Mouse (Mus musculus): ENCODE data around the gene Ice1. TPM values are rescaled to one million over a fixed set of nuclear protein-coding genes. Genes with fewer than 3 reads are reported as not detected.

Gene Ice1
- total RNA-seq (2021): 10 to 100 TPM; 64.1 to 70.3 TPM
- long read RNA-seq, experiment 1, full-length matches to known transcripts: 11 of 37 reads
- long read RNA-seq, experiment 1, partial matches to known transcripts: 18 of 37 reads
- long read RNA-seq, experiment 1, other reads (novel, unspliced or antisense): 8 of 37 reads
- long read RNA-seq, experiment 2, full-length matches to known transcripts: 23 of 50 reads
- long read RNA-seq, experiment 2, partial matches to known transcripts: 17 of 50 reads
- long read RNA-seq, experiment 2, other reads (novel, unspliced or antisense): 10 of 50 reads

DNA sequence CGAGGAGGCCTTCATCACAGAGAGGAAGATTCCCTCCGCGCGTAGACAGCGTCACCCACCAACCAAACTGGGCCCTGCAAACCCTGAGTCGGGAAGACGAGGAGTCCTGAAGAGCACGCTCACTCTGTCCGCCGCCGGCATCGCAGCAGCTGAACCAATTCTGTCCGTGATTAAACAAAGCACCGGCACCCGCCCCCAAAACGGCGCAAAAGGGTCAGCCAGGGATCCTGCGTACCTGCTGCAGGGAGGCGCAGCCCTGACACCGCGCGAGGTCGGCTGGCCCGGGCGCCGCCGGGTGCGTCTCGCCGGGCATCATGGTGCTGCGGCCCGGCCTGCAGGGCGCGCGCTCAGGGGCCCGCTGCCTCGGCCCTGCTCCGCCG, at the start of gene Ice1:
Ice1 (minus strand) TSS at position 353 of the 380 bp plus-strand sequence.
- peak in 1 of 2 experiments; percentile 23 for DNase-seq (ENCODE audit: low spot score in 2 of 2)
- TF ChIP-seq CTCF (conservative IDR thresholded peaks at IDR 0.05): no peak
- peak within 1 kb of the TSS; percentile 100 for H3K27ac ChIP-seq
- H3K4me3 ChIP-seq: peak within 1 kb of the TSS; percentile 82

DNA sequence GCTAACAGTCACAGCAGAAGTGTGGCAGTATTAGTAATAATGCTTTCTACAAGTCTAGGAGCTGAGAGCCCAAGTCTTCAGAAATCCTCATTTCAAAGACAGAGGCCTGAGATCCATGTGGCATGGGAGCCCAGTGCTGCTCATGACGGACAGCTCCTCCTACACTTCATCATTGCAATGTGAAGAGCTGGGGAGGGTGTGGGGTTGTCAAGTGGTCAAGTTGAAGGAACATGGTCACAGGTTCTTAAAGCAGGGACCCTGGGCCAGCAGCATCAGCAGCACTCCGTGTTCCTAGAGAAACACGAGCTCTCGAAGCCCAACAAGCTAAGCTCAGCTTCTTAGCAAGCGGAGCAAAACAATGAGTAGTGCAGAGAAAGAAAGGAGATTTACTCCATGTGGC, 48.4 kb upstream of the Ice1 start:
- H3K27ac ChIP-seq: no peak overlapping the region
- DNase-seq (ENCODE audit: low spot score in 2 of 2): no peak

DNA sequence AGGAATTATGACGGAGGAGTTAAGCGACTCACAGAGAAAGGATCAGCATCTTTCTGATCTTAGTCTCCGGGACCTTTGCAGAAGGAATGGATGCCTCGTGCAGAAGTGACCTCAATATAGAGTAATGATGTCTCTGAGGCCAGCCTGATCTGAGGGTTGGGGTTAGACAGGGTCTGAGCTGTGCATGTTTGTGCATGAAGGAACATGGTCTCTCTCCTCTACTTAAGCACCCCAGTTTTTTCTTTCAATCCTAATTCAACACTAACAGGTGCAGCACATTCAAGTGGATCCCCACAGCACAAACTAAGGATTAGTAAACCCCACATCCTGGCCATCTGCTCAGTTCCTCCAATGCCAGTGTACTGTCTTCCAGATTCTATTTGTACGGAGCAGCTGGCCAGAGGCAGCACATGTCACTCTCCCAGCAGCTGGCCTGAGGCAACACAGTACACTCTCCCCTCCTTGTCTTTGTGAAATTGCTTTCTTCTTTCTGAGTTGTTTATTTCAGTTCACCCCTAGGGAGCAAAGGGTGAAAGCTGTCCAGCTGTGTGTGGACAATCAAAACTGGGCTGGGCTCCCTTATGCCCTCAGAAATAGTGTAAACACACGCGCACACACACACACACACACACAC, 47.7 kb upstream of the Ice1 start:
- TF ChIP-seq CTCF (conservative IDR thresholded peaks at IDR 0.05): no peak
- no peak for DNase-seq (ENCODE audit: low spot score in 2 of 2)
- Histone ChIP-seq H3K27ac (no peak overlapping the region), H3K4me3 (no peak overlapping the region)

More for the DNA sequence above, 48.4 kb upstream of the Ice1 start:
- no peak for TF ChIP-seq CTCF (conservative IDR thresholded peaks at IDR 0.05)
- no peak overlapping the region for H3K4me3 ChIP-seq

DNA sequence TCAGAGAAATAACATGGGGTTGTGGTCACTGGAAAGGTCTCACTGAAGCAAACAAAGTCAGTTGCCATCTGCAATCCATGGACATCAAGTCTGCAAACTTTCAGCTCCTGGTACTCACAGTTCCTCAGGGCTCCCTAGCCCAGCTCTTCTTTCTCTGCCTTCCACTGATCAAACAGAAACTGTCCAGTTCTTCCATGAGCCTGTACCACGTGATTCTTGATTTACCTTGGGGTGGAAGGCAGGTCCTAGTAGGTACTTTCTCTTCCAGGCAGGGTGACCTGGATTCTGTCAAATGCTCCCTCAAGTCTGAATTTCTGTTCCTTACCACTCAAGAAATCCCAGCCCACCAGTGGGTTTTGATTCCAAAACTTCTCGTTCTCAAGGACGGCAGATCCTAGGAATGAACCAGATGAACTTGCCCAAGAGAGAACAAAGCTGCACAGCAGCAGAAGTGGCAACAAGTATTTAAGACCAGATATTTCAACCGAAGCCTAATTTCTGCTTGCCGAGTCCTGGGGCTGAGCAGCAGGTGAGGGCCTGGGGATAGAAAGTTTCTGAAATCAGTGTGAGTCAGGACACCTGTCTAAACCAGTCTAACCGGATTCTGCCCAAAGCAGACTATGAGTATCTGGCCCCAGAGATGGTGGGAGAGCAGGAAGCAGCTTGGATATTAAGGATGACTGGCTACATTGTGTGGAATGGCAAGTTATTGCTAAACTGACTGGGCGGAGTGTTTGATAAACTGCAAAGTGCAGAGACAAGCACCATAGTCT, 44.2 kb upstream of the Ice1 start:
- no peak for TF ChIP-seq CTCF (conservative IDR thresholded peaks at IDR 0.05)
- DNase-seq (ENCODE audit: low spot score in 2 of 2): no peak
- no peak overlapping the region for H3K27ac ChIP-seq
- no peak overlapping the region for H3K4me3 ChIP-seq

DNA sequence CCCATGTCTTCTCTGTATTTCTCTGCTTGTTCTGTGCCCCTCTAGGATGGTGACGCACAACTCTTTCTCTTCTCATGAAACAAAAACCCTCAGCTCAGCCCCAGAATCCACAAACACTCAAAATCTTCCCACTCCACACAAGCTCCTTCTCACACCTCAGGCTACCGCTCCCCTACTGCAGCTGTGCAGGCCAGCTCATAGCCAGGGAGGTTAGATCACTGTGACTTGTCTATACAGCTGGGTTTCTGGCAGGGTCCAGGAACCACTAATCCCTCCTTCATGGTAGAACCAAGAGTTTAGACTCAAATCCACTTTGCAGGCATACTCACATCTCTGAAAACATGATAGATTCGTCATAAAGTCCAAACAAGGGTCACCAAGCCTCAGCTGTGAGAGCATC, 42.9 kb upstream of the Ice1 start:
- no peak for DNase-seq (ENCODE audit: low spot score in 2 of 2)
- no peak for TF ChIP-seq CTCF (conservative IDR thresholded peaks at IDR 0.05)
- Histone ChIP-seq H3K4me3 (no peak overlapping the region), H3K27ac (no peak overlapping the region)

DNA sequence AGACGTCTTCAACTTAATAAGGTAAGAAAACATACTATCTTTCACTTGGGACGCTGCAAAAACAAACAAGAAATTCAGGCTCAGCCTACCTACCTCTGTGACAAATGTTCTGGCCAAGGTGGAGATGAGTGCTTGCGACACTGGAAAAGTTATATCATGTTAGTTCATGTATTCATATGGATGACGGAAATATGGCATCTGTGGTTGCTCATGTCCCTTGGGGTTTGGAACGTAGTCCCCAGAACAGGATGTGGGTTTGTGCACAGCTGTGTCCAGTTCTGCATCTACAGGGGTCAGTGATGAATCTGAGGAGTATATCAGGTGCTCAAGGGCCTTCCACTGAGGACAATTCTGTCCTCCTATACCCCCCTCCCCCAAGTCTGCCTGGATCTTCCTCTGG, 40.3 kb upstream of the Ice1 start:
- Histone ChIP-seq H3K27ac (no peak overlapping the region), H3K4me3 (no peak overlapping the region)
- no peak for DNase-seq (ENCODE audit: low spot score in 2 of 2)
- no peak for TF ChIP-seq CTCF (conservative IDR thresholded peaks at IDR 0.05)

DNA sequence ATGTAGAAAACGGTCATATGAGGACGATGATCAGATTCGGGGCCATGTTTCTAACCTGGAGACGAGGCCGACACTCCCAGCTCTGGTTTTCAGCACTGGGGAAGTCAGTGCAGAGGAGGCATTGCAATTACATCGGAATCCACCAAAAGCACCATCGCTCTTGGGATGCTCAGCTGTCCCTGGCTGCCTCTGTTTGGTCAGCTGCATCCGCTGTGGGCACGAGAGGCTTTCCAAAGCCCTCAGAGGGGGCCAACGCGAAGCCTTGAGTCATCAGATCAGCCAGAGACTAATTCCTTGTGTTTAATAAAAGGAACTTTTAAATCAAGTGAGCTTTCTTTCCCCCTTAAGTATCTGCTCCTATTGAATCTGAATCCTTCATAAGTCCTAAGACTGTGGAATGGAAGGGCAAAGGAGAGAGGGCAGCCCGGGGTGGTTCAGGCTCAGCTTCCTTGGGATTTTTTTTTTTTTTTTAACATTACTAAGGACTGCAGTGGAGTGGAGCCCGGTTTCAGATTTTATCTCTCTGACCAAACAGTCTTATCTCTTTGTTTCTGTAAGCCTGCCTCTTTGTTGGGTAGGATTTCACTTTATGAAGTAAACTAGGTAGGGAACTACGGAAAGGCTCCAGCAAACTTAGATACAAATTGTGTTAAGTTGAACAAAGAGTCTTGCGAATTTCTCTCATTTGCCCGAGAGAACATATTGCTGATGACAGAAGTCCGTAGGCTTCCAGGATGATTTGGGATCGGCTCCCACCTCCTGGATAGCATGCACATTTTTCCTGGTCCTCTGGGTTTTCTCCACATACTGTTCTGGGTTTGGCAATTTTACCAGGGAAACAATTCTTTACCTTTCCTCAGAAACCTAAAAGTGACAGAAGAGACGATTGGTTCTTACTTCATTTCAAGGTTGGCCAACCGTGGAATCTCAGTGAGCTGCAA, 39.1 kb upstream of the Ice1 start:
- DNase-seq (ENCODE audit: low spot score in 2 of 2): peak in 1 of 2 experiments; percentile 55
- no peak overlapping the region for H3K4me3 ChIP-seq
- no peak overlapping the region for H3K27ac ChIP-seq
- TF ChIP-seq CTCF (conservative IDR thresholded peaks at IDR 0.05): no peak

DNA sequence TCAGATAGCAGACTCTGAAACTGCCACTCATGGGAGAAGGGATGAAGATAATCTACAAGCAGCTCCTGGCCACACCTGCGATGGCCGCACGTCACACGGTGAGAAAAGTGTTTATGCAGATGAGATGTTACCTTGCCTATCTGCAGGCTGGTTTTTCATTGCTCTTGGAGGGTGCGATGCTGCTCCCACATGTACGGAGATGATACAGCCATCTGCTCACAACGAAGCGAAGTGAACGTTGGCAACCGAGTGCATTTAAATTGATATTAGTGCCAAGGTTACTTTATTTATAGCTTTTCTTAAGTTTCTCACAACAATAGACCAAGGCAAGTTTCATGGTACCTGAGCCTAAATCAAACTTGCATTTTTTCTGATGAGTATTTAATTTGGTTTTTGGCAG, 37.6 kb upstream of the Ice1 start:
- Histone ChIP-seq H3K4me3 (no peak overlapping the region), H3K27ac (0 out of 2 replicates have a peak overlapping the region, but pooled peaks have one; percentile 10)
- no peak for TF ChIP-seq CTCF (conservative IDR thresholded peaks at IDR 0.05)
- DNase-seq (ENCODE audit: low spot score in 2 of 2): no peak

DNA sequence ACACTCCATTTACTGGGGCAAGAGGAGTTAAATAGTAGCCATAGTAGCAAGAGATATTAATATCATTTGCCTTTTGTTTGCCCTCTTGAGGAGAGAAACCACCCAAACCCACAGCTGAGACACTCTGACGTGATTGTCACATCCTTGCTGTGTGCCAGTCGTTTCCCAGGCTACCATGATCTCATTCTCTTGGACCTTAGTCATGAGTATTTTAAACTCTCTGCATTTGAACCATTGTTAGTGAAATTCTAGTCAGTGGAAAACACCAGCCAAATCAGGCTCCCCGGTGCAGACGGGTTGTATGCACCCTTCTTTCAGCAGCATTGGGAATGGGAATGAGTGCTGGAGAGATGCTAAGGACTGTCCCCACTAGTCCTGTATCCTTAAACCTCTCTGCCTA, 32.6 kb upstream of the Ice1 start:
- no peak for TF ChIP-seq CTCF (conservative IDR thresholded peaks at IDR 0.05)
- DNase-seq (ENCODE audit: low spot score in 2 of 2): peak; percentile 34 to 46
- H3K27ac ChIP-seq: peak overlapping the region; percentile 64
- H3K4me3 ChIP-seq: no peak overlapping the region

DNA sequence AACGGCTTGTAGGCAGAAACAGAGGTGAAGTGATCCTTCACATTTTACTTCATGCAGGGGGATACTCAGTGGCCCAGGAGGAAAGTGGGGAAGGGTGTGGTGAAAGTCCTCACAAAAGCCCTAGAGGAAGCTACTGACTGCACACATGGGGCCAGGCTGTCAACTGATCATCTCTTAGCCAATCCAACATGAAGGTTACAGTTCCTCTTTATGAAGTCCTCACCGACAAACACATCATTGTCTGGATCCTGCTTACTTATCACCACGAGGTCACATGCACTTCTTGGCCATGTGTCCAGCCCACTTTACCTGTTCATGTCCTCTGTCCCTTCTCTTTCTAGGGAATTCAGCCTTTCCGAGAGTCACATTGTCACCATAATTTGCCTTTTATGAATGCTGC, 22.3 kb upstream of the Ice1 start:
- Histone ChIP-seq H3K27ac (no peak overlapping the region), H3K4me3 (no peak overlapping the region)
- no peak for TF ChIP-seq CTCF (conservative IDR thresholded peaks at IDR 0.05)
- no peak for DNase-seq (ENCODE audit: low spot score in 2 of 2)

DNA sequence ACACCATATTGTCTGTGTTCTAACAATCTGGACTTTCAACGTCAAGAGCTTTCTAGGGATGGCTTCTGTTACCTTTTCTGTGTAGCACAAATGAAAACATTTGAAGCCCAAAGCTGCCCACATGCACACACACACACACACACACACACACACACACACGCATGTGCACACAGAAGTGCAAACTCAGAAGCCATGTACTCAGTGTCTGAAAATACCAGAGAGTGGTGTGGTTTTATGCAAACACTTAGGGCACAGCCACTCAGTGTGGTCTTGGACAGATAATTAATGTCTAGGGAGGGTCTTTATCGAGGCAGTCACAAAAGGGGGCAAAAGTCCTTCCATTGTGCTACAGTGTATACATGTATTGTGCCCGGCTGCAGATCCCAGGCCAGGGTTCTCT, 19.3 kb upstream of the Ice1 start:
- H3K27ac ChIP-seq: no peak overlapping the region
- DNase-seq (ENCODE audit: low spot score in 2 of 2): no peak
- H3K4me3 ChIP-seq: no peak overlapping the region
- TF ChIP-seq CTCF (conservative IDR thresholded peaks at IDR 0.05): no peak

DNA sequence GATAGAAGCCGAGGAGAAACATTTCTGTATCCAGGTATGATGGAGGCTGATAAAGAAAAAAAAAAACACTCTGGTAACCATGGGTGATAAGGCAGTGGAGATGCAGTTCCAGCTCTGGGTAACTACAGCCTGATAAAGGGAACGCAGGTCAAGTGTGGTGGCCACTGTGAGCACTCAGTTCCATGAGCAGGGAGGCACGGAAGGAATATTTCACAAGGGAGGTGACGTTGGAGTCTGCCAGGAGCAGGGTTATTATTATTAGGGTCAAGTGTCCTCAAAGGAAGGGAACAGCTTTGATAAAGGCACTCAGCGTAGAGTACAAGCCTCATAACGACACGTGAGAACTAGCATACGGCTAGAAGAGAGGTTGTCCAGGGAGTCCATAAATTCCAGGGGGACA, 18.9 kb upstream of the Ice1 start:
- no peak for TF ChIP-seq CTCF (conservative IDR thresholded peaks at IDR 0.05)
- no peak for DNase-seq (ENCODE audit: low spot score in 2 of 2)

More for the DNA sequence above, 18.9 kb upstream of the Ice1 start:
- Histone ChIP-seq H3K4me3 (no peak overlapping the region), H3K27ac (no peak overlapping the region)
